Mouse (Mus musculus): ENCODE data around the gene Slc2a10. TPM values are rescaled to one million over a fixed set of nuclear protein-coding genes. Genes with fewer than 3 reads are reported as not detected.

Slc2a10 gene
- total RNA-seq, 2 experiments from 2014 or later = 1.3 to 1.4 TPM

DNA sequence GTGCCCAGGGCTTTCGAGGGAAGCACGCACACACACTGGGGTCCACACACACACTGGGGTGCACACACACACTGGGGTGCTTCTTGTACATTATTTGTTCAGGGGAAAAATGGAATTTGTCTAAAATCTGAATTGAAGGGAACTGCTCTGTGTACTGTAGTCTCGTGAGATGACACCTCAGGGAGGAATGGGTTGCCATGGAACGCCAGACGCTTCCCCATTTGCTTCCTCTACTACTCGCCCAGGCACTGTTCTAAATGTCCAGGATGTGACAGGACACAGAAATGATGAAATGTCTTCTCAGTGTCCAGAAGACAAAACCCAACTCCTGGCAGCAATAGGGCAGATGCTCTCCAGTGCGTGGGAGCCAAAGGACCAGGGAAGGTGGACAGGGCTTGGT, 53.7 kb downstream of the Slc2a10 start:
- intact Hi-C loops (cut with DNase I) = no loop called here
- DNase-seq = no peak

DNA sequence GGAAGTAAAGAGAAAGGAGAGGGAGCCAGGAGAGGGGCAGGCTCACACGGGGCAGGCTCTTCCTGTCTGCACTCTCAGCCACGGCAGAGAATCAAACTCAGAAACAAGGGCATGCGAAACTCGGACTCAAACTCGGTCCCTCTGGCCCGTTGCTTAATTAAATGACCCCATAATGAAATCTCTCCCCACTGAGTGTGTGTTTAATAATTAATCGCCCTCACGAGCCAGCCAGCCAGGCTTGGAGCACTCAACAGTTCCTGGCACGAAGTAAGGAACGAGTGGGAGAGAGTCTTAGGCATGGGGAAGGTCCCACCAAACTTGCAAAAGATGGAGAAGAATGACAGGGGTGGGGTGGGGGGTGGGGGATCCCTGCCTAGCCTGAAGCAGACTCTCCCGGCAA, 55.3 kb downstream of the Slc2a10 start:
- intact Hi-C loops (cut with DNase I) = no loop called here
- DNase-seq = no peak

DNA sequence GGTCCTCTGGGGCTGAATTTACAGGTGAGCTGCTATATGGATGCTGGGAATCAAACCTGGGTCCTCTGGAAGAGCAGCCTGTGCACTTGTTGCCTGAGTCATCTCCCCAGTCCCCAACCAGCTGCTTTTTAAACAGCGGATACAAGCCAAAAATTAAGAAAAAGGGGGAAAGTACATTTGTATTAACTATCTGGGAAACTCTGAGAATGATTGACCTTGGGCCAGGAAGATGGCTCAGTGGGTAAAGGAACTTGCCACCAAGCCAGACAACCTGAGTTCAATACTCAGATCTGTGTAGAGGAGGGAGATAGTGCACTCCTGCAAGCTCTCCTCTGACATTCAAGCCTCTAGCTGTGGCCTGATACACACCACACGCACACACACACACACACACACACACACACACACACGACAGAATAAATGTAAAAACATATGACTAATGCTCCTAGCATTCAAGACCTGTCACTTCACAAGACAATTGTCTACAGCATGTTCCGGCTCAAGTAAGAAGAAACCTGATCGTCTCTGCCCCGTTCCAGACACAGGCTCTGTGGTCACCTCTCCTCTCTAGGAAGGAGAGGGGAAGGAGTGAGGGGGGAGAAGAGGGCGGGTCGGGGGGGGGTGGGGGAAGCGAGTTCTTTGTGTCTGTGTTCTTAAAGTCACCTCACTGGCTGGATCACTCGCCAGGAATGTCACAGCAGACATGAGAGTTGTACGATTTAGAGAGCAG, 56.1 kb downstream of the Slc2a10 start:
- intact Hi-C loops (cut with DNase I) = no loop called here
- DNase-seq = no peak

DNA sequence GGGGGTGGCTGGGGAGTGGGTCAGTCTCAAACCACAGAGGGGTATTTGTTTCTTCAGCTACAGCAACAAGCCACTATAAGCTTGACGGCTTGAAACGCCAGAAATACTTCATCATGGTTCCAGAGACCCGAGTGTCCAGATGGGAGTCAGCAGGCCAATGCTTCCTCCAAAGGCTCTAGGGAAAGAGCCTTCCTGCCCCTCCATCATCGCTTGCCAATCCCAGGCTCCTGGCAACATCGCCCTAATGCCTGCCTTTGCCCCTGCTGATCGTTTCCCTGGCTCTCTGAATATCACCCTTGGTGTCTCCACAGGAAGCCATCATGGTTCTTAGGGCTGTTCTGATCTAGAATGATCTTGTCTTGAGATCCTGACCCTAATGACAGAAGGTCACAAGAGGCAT, 58.3 kb downstream of the Slc2a10 start:
- intact Hi-C loops (cut with DNase I) = no loop called here
- no peak for DNase-seq

DNA sequence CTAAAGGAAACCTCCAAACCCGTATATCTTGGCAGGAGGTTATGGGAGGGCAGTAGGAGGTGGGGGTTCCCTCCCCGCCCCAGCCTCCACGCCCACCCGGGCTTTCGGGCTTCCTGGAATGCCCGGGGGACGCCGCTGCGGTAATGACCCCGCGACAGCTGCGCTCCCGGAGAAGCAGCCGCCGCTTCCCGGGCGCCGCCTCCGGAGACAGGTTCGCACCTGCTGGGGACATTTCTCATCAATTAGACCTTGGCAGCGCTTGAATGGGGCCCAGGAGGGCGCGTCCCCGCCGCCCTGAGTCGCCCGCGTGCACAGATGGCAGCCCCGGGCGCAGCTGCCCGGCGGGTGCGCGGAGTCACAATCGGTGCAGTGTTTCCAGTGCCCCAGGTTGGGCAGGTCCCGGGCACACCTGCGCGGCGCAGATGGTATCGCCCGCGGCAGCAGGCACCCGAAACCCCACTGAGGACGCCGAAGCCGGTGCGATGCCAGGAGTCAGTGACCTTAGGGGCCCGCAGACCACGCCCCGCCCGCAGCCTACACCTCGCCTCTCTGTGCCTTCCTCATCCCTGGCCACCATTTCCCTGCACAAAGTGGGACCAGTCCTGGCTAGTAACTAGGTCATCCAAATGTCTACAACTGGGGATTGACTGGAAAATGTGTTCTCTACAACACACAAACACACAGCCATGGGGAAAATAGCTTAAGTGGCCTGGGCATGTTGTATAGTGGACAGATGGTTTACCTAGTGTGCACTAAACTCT, 59.9 kb downstream of the Slc2a10 start:
- intact Hi-C loops (cut with DNase I) = no loop called here
- no peak for DNase-seq

DNA sequence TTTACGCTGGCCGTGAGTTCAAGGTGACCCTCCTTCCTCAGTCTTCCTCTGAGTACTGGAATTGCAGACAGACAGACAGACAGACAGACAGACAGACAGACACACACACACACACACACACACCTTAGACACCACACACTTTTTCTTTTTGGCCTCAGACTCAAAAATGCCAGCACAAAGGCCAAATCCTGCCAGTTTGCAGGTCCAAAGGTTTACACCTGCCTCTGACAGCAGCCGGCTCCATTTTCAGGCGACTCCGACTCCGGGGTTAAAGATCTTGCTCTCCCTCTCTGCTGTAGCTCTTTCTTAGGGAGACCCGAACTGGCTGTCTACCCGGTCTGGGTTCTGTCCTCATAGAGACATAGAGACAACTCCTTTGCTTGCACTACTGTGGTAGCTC, 60.5 kb downstream of the Slc2a10 start:
- DNase-seq = no peak
- intact Hi-C loops (cut with DNase I) = no loop called here

DNA sequence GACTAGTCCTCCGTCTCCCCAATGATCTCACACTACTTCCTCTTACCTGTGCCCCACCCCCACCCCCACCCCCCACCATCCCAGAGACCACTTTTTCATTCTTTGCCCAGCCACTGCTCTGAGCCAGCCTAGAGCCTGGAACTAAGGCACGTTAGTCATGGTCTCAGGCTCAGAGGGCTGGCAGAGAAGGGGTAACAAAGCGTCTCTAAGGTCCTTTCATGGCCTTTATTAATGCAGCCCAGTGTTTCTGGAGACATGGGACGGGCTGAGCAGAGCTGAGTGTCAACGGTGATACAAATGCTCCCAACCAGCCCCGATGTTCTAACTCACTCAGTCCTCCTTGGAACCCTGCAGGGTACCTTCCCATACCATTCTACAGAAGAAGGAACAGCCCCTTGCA, 61.0 kb downstream of the Slc2a10 start:
- intact Hi-C loops (cut with DNase I) = no loop called here
- no peak for DNase-seq

DNA sequence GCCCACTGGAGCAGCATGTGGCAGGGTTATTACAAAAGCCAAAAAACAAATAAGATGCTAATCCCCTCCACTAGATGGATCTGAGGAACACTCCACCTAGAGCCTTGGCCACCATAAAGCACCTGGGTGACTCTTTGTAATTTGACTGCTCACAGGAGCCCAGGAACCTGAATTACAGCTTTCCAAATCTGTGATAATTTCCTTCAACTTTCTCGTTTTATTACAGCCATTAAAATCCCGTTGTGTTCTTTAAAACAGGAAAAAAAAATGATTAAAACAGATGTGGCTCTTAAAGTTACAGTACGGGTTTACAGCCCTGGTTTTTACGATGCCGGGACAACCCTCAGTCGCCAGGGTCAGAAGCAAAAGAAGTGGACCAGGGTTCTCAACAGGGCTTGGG, 63.3 kb downstream of the Slc2a10 start:
- no peak for DNase-seq
- intact Hi-C loops (cut with DNase I) = no loop called here

DNA sequence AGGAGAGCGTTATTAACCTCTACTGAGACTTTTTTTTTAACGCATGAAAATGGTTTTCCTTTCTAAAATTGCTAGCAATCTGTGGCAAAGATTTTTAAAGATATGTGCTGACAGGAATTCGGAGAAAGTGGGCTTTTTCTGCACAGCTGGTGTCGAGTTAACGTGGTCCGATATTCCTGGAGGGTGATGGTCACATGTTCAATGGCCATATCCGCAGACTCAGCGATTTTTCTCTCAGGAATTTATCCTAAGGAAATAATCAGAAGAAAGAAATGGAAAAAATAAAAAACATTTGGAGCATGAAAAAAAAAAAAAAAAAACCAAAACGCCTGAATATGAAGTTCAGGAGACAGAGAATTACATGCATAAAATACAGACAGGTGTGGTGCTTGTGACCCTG, 64.2 kb downstream of the Slc2a10 start:
- intact Hi-C loops (cut with DNase I) = no loop called here
- no peak for DNase-seq

DNA sequence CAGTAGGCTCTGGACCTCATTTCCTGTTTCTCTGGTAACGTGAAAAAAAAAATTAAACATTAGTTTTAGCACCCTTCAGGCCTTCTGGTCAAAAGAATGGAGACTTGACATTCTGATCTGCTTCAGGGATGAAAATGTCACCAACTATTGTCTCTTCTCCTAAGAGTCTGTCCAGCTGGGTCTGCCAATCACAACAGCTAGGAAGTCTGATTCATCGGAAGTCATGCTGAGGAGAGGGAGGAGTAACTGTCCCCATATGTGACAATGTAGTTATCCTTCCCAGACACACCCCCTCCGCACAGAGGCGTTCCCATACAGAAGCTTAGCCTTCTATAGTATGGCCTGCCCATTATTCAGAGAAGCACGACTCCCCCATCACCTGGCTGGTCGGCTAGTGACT, 65.3 kb downstream of the Slc2a10 start:
- DNase-seq = no peak
- intact Hi-C loops (cut with DNase I) = no loop called here

Other genes starting within 250 kb of the Slc2a10 start
- 10 to 100 TPM; 19.5 to 20.8 TPM for gene Slc35c2, start 215.9 kb upstream of the Slc2a10 start, total RNA-seq (2021)
- 10 to 100 TPM; 12.2 to 14.5 TPM for gene Elmo2, start 177.3 kb upstream of the Slc2a10 start, total RNA-seq (2021)
- gene Zfp663, start 135.1 kb upstream of the Slc2a10 start, total RNA-seq (2021) = not detected
- 1 to 10 TPM; 1.5 to 2.0 TPM for gene Zfp334, start 115.5 kb upstream of the Slc2a10 start, total RNA-seq (2021)
- gene Ocstamp, start 103.4 kb upstream of the Slc2a10 start, total RNA-seq (2021) = under 1 TPM in 1 of 2 experiments, not detected in 1; 0.08 TPM
- under 1 TPM in 1 of 2 experiments, not detected in 1; 0.27 TPM for gene Slc13a3, start 30.6 kb upstream of the Slc2a10 start, total RNA-seq (2021)
- gene Trp53rka, start 10.5 kb upstream of the Slc2a10 start, total RNA-seq (2021) = 1 to 10 TPM; 7.4 to 9.4 TPM
- gene Eya2, start 91.2 kb downstream of the Slc2a10 start, total RNA-seq (2021) = 1 to 10 TPM; 3.2 TPM

All from gastrocnemius, postnatal 36 days (tissue).